Mouse (Mus musculus): ENCODE measurements around the gene Cyth1. TPM values are rescaled to one million over a fixed set of nuclear protein-coding genes. Genes with fewer than 3 reads are reported as not detected.

Gene Cyth1
- total RNA-seq, 2 experiments from 2014 or later: 65.9 to 67.3 TPM

- intact Hi-C loops (cut with DNase I): no loop called here
- no peak for DNase-seq (ENCODE audit: low spot score in 2 of 2)
Measured at GRCm38 (mm10) chr11:118206267-118206666, 42.1 kb downstream of the Cyth1 start.

DNA sequence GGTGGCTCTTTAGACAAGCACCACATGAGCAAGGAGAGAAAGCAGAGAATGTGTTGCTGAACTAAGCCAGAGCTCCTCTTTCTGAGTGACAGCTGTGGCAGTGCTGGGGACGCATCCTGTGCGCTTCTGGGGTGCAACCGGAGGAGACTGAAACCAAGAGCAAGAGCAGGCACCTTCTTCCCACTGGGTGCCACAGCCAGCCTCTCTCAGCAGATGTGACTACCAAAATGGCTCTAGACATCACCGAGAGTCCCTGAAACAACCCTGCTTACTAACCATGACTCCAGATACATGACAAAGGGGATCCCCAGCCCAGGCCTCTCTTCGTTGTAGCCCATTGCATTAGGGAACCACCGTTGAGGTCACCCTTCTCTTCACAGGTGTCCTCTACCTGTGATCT, 44.9 kb downstream of the Cyth1 start:
- intact Hi-C loops (cut with DNase I): no loop called here

GRCm38 (mm10) chr11:118202410-118203233, 45.8 kb downstream of the Cyth1 start:
- DNase-seq (ENCODE audit: low spot score in 2 of 2): peak; percentile 83 to 86
- intact Hi-C loops (cut with DNase I): no loop called here

More for the DNA sequence above, 44.9 kb downstream of the Cyth1 start:
- DNase-seq (ENCODE audit: low spot score in 2 of 2): no peak

DNA sequence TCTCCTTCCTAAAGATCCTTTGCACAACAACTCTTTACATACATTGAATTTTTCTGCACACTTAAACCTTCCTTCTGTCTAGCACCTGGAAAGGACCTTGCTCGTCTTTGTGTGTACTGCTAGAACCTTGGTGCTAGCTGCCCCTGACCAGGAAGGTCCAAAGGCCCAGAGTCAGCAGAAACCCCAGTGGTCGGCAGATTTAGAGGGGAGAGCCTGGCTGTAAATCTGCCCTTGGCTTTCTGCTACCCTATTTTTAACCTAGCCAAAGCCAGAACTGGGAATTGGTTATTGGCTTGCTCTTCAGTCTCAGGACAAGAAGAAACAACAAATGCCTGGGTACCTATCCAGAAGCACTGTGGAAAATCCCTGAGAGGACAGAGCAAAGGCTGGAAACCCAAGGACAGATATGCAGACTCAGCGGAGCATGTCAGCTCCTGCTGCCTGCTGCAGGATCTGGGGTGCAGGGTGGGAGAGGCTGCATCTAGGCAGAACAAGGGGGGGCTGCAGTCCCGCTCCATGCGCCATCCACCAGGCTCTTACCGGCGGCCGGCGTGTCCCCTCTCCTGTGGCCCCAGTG, 46.5 kb downstream of the Cyth1 start:
- DNase-seq (ENCODE audit: low spot score in 2 of 2): no peak
- intact Hi-C loops (cut with DNase I): no loop called here

DNA sequence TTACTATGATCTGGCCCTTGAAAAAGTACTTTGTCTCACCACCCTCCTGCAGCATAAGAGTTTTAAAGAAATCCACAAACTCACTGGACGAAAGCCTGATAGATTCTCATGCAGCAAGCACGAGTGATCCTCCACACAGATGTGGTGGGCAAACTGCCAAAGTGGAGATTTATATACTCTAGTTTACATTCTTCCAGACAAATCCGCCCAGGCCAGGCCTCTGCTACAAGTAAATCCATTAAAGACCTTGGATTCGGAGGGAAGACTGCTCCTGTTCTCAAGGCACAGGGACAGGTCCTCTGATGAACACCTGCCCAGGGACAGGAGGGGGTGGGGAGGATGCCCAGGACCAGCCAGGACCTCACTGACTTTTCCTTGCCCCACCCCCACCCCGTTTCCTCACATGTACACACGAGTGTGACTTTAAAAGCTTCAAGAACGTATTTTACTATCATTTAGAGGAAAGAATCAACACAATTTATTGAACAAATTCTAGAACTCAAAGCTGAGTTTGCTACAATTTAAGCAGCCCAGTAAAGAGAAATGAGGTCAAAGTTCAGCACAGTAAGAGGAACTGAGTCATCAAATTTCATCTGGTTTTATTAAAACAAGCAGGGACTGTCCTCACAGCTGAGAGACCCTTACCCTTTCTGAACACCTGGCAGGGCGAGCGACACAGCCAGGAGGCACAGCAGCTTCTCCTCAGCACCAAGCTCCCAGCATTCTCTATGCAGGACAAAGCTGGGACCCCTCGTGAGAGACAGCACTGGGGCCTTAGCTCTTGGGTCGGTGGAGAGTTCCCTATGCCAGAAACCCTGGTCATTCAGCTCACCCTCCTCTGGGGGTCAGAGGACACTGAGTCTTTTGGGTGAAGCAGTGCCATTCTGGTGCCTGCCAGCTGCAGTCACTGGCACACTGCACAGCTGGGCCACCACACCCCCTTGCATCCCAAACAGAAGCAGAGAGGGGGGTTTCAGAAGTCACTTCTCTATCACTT, 47.3 kb downstream of the Cyth1 start:
- DNase-seq (ENCODE audit: low spot score in 2 of 2): no peak
- intact Hi-C loops (cut with DNase I): no loop called here

GRCm38 (mm10) chr11:118198296-118198600, 50.1 kb downstream of the Cyth1 start:
- DNase-seq (ENCODE audit: low spot score in 2 of 2): no peak
- intact Hi-C loops (cut with DNase I): no loop called here

DNA sequence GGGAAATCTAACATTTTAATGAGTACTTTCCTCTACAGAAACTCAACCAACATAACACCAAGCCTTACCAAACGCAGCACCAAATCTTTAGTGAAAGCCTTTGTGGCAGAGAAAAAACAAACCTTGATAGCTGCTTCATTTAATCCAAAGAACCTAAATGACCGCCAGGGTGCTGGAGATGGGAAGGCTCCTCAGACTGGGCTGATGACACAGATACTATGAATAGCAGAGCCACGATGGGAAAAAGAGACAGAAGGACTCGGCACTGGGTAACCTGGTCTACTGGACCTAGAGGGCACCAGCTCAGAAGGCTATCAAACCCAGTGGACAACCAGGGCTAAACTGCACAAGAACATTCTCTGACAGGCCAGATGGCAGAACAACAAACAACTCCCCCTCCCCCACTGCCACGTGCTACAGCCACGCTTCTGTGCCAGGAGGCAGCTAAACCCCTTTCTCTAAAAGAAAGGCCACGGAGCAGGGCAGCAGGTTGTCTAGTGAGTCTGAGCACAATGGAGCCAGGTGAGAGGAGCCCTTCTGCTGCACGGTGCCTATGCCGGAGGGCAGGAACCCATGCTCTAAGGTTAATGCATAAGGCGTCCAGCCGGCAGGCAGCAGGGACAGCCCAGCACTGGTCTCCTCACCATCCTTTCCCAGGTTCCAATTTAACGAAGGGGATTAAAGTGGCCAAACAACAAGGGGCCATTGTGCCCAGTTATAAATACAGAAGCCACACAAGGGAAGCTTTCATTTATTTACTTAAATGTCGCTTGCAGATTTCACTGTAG, 50.7 kb downstream of the Cyth1 start:
- intact Hi-C loops (cut with DNase I): no loop called here

GRCm38 (mm10) chr11:118196824-118197388, 51.5 kb downstream of the Cyth1 start:
- DNase-seq (ENCODE audit: low spot score in 2 of 2): no peak
- intact Hi-C loops (cut with DNase I): no loop called here

More for the DNA sequence above, 50.7 kb downstream of the Cyth1 start:
- DNase-seq (ENCODE audit: low spot score in 2 of 2): peak; percentile 59 to 68

GRCm38 (mm10) chr11:118193390-118194147, 54.8 kb downstream of the Cyth1 start:
- peak in 1 of 2 experiments; percentile 36 for DNase-seq (ENCODE audit: low spot score in 2 of 2)
- intact Hi-C loops (cut with DNase I): no loop called here

GRCm38 (mm10) chr11:118192973-118193372, 55.4 kb downstream of the Cyth1 start:
- DNase-seq (ENCODE audit: low spot score in 2 of 2): no peak
- intact Hi-C loops (cut with DNase I): no loop called here

GRCm38 (mm10) chr11:118182768-118183167, 65.6 kb downstream of the Cyth1 start:
- DNase-seq (ENCODE audit: low spot score in 2 of 2): no peak
- intact Hi-C loops (cut with DNase I): loop anchor here (5.0 kb wide), 1 partner anchor 35 kb away; no protein-coding TSS in a partner anchor

DNA sequence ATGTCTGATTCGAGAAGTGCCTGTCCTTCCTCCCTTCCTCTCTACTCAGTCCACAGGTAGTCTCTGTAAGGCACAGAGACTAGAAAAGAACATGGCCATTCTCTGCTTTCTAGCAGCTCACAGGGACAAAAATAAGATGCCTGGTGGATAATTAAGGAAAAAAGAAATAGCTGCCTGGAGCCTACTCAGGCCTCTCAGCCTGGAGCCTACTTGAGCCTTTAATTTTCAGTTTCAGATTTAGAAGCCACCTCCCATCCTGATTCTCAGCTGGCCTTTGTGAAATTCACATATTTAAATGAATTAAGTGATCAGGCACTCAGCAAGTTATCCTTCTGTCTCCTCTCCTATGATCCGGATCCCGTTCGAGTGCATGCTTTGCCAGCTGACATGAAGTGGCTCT, 66.0 kb downstream of the Cyth1 start:
- DNase-seq (ENCODE audit: low spot score in 2 of 2): no peak
- intact Hi-C loops (cut with DNase I): loop anchor here (5.0 kb wide), 1 partner anchor 35 kb away; no protein-coding TSS in a partner anchor

- DNase-seq (ENCODE audit: low spot score in 2 of 2): no peak
- intact Hi-C loops (cut with DNase I): loop anchor here (5.0 kb wide), 1 partner anchor 37 kb away; no protein-coding TSS in a partner anchor
Measured at GRCm38 (mm10) chr11:118180199-118180598, 68.2 kb downstream of the Cyth1 start.

- DNase-seq (ENCODE audit: low spot score in 2 of 2): no peak
- intact Hi-C loops (cut with DNase I): no loop called here
Measured at GRCm38 (mm10) chr11:118178236-118178635, 70.2 kb downstream of the Cyth1 start.

- intact Hi-C loops (cut with DNase I): no loop called here
- no peak for DNase-seq (ENCODE audit: low spot score in 2 of 2)
Measured at GRCm38 (mm10) chr11:118174752-118175151, 73.6 kb downstream of the Cyth1 start.

DNA sequence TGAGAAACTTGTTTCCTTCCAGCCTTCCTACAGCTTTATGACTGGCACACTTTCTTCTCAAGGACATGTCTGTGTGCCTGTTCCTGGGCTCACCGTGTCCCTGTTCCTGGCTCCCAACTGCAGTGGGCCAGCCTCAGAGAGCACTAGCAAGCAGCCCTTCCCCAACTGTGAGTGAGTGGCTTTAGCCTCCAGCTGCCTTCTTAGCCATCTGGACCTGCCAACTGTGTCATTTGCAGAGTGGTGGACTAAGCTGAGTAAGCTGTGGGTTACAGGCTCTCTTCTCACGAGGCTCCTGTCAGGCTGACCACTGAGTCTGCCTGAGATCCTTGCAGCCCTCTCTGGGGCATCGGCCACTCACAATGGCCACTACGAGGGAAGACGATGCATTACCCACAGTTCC, 75.6 kb downstream of the Cyth1 start:
- intact Hi-C loops (cut with DNase I): no loop called here
- DNase-seq (ENCODE audit: low spot score in 2 of 2): no peak

DNA sequence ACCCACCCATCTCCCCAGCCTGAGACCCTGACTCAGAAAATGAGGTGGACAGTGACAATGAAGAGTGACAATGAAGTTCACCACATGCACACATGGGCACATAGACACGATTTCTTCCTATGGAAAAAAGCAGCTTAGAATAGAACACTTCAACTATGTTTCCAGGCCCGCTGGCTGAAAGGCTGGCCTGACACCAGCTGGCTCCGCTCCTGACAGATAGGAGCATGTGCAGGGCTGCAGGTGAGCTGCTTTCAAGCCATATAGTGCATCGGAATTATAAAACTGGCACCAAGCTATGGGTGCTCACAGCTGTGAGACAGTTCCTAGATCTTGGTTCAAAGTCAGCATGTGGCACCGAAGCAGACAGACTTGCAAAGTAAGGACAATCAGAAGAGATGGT, 78.1 kb downstream of the Cyth1 start:
- intact Hi-C loops (cut with DNase I): no loop called here

GRCm38 (mm10) chr11:118168714-118169113, 79.7 kb downstream of the Cyth1 start:
- intact Hi-C loops (cut with DNase I): no loop called here
- DNase-seq (ENCODE audit: low spot score in 2 of 2): no peak

More for the DNA sequence above, 78.1 kb downstream of the Cyth1 start:
- DNase-seq (ENCODE audit: low spot score in 2 of 2): no peak
